Mouse (Mus musculus) gastrocnemius, postnatal 25 days (tissue): ENCODE results near the gene Il6st. TPM values are rescaled to one million over a fixed set of nuclear protein-coding genes. Genes with fewer than 3 reads are reported as not detected.

Experiments
- DNase-seq: peaks from one replicate; pipeline ENCODE4 v3.0.0; 2022
- total RNA-seq, 2 experiments: library from RNA; stranded (reverse); gene quantifications; 1 replicate in 1 of 2; 2 replicates in 1 of 2; pipeline ENCODE4 v1.2.3; 2021

Gene Il6st
- total RNA-seq, 2 experiments from 2014 or later: 131 to 142 TPM

- DNase-seq: no peak
Observed at GRCm38 (mm10) chr13:112482525-112482924, 18.7 kb downstream of the Il6st start.

GRCm38 (mm10) chr13:112483015-112483414 is 19.1 kb downstream of the Il6st start:
- DNase-seq: no peak

DNA sequence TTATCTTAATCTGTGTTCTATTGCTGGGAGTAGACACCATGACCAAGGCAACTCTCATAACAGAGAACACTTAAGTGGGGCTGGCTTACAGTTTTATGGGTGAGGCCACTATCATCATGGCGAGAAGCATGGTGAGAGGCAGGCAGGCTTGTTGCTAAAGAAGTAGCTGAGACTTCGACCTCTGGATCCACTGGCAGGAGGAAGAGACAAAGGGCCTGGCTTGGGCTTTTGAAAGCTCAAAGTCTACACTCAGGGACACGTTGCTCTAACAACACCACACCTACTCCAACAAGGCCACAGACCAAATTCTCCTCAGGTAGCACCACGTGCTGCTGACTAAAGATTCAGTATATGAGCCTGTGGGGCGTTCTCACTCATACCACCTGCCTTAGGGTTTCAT is 22.4 kb downstream of the Il6st start:
- no peak for DNase-seq

DNA sequence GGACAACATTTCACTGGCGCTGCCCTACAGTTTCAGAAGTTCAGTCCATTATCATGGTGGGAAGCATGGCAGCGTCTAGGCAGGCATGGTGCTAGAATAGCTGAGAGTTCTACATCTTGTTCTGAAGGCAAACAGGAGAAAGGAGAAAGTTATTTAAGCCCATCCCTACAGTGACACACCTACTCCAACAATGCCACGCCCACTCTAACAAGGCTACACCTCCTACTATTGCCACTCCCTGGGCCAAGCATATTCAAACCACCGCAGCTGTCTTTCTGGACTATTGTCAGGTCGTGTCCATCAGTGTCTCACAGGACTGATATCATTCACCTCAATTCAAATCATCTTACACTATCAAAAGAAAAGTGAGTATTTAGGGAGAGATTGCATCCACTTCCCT is 22.8 kb downstream of the Il6st start:
- no peak for DNase-seq

- DNase-seq: no peak
Observed at GRCm38 (mm10) chr13:112490036-112490435, 26.2 kb downstream of the Il6st start.

DNA sequence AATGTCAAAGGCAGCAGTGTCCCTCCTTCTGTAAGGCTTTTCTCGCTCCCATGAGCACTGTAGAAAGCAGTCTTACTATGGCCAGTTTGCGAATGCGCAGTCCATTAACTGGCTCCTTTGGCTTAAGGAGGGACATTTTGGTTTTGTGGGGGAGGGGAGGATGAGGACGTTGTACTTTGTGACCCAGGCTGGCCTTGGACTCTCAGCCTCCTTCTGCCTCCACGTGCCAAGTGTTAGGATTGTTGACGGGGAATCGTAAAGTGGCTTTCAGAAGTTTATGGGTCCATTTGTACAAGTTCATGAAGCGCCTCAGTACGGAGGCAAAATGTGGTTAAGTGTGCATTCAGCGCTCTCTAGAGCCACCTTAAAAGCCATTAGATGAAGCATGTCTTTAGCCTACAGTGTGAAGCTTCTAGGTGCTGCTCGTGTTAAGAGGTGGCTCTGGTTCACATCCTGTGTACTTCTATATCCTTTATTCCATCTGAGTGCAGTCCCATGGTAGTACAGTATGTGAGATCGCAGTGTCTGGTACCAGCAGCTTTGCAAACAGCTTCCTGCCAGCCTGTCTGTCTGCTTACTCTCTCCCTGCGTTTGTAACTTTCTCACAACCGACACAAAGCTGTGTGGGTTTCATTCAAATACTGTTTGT is 27.9 kb downstream of the Il6st start:
- no peak for DNase-seq

DNA sequence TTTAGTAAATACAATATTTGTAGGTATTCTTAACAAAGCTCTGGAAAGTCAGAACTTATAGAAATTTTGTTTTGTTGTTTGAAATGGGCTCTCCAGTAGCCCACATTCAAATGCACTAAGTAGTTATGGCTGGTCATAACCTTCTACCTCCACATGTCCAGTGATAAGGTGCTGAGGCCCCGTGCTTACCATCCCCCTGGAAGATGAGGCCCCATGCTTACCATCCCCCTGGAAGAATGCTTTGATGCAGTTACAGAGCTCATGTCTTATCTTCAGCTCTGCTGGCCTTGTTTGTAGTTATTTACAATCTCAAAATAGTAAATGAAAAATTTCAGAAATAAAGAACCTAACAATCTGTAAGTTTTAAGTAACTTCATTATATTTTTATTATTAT is 28.4 kb downstream of the Il6st start:
- no peak for DNase-seq

DNA sequence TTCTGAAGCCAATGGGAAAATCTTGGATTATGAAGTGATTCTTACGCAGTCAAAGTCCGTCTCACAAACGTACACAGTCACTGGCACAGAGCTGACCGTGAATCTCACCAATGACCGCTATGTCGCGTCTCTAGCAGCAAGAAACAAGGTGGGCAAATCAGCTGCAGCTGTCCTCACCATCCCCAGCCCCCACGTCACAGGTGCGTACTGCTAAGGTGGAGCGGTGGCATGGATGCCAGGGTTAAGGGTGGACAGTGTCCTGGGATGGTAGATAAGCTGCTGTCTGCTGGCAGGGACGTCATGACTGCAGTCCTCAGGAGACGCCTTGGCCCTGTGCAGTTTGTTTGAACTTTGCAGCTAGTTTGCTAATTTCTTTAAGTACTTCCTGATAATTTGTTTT is 30.7 kb downstream of the Il6st start:
- no peak for DNase-seq

DNA sequence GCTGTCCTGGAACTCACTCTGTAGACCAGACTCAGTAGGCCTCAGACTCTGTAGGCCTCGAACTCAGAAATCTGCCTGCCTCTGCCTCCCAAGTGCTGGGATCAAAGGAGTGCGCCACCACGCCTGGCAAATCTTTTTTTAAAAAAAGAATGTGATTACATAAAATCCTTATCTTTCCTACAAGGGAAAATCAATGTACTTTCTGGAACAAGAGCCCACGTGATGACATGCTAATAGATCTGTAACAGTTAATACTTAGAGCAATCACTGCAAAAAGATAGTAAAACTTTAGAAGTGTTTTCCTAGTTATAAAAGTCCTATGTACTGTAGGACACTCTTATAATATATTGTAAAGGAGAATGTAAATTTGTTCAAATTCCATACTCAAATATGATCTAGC is 36.2 kb downstream of the Il6st start:
- no peak for DNase-seq

DNA sequence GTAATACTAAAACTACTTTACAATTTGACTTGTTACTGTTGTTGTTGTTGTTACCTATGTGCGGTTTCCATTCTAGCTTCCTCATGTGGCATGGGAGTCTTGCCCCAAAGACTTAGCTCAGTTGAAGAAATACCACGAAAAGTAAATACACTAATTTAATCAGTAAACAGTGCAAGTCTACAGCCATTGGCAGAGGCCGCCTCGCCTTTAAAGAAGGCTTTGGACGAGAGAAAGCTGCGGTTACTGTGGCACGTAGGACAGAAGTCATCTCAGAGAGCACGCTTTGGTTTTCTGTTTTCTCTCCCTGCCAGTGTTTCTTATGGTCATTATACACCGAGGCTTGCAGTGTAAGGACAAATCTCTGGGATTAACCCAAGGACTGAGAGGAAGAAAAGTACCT is 36.6 kb downstream of the Il6st start:
- DNase-seq: no peak

DNA sequence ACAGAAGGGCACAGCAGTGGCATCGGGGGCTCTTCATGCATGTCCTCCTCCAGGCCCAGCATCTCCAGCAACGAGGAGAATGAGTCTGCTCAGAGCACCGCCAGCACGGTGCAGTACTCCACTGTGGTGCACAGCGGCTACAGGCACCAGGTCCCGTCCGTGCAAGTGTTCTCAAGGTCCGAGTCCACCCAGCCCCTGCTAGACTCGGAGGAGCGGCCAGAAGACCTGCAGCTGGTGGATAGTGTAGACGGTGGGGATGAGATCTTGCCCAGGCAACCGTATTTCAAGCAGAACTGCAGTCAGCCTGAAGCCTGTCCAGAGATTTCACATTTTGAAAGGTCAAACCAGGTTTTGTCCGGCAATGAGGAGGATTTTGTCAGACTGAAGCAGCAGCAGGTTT is 40.0 kb downstream of the Il6st start:
- DNase-seq: no peak

GRCm38 (mm10) chr13:112505436-112505835 is 41.6 kb downstream of the Il6st start:
- DNase-seq: no peak

- no peak for DNase-seq
Observed at GRCm38 (mm10) chr13:112506766-112507165, 42.9 kb downstream of the Il6st start.

DNA sequence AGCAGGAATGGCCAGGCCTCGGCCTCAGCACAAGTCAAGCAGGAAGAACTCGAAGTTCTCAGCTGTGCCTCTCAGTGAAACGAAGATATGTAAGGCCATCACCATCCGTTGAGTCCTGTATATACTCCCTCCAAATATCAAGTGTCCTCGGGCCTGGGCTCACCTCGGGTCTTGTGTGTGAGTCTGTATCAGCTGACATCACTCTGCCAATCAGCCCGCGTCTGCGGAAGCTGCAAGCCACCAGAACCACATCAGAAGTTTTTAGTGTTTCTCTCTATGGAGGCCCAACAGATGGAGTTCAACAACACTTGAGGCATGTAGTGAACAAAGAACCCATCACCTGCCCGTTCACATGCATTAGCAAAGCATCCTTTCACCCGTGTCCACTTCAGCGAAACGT is 43.8 kb downstream of the Il6st start:
- no peak for DNase-seq

DNA sequence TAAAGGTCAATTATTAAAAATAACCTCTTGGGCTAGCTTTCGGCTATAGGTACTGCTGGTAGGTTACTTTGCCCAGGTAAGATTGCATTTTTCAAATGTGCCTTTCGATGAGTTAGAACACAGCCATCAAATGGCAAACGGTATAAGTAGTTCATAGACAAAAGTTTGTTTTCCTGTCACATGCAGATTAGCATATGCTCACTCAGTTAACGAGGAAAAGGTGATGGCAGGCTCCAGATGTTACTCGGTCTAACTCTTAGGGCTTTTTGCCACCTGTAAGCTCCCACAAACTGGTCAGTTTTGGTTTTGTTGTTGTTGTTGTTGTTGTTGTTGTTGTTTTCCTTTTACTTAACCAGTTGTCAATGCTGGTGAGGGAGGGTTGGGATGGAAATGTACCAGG is 44.6 kb downstream of the Il6st start:
- DNase-seq: no peak

GRCm38 (mm10) chr13:112509465-112509864 is 45.6 kb downstream of the Il6st start:
- DNase-seq: no peak

- no peak for DNase-seq
Observed at GRCm38 (mm10) chr13:112510437-112511212, 46.8 kb downstream of the Il6st start.

GRCm38 (mm10) chr13:112511261-112511660 is 47.4 kb downstream of the Il6st start:
- DNase-seq: no peak

- DNase-seq: no peak
Observed at GRCm38 (mm10) chr13:112511810-112512209, 47.9 kb downstream of the Il6st start.

DNA sequence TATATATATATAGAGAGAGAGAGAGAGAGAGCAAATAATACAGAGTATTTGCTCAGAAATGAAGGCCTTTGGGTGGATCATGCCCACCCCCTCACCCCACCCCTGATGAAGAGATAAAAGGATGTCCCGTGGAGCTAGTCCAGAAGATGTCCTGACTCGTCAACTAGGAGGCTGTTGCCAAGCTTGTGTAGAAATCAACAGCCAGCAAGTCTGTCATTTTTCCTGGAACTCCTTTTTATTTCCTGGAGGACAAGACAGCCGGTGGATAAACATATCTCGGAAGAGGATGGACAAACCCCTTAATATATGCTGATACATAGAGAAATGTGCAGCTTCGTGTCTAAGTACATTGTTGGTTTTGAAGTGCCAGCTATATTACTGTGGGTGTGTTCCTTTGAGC is 49.0 kb downstream of the Il6st start:
- no peak for DNase-seq

- DNase-seq: no peak
Observed at GRCm38 (mm10) chr13:112514546-112514945, 50.7 kb downstream of the Il6st start.

DNA sequence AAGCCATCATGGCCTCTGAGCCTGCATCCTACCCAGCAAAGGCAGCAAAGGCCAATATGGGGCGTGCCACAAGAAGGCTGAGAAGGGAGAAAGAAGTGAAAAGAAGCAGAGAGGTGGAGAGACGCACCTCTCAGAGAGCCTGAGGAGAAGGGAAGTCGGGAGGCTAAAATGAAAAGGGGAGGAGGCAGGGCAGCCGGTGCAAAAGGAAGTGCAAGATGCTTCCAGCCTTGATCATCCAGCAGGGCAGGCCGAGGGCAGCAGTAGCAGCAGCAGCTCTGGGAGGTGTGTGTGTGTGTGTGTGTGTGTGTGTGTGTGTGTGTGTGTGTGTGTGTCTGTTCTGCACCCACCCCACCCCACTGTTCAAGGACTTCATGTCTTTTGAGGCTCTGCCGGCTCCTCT is 58.4 kb downstream of the Il6st start:
- DNase-seq: no peak

DNA sequence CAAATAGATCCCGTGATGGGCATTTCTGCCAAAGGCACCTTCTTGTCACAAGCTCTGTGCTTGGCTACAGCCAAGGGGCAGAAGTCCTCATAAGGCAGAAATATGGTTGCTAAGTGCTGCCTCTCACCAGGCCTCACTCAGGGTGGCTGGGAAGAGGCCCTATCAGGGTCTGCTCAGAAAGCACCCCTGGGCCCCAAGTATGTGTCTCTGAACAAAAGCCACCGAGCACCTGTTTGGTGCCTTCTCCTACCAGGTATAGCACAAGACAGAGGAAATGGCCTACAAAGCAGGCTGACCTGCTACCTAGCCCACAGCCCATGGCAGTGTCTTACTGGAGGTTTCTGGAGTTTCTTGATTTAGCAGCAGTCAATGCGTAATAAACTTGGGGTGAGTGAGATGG is 59.0 kb downstream of the Il6st start:
- DNase-seq: no peak

DNA sequence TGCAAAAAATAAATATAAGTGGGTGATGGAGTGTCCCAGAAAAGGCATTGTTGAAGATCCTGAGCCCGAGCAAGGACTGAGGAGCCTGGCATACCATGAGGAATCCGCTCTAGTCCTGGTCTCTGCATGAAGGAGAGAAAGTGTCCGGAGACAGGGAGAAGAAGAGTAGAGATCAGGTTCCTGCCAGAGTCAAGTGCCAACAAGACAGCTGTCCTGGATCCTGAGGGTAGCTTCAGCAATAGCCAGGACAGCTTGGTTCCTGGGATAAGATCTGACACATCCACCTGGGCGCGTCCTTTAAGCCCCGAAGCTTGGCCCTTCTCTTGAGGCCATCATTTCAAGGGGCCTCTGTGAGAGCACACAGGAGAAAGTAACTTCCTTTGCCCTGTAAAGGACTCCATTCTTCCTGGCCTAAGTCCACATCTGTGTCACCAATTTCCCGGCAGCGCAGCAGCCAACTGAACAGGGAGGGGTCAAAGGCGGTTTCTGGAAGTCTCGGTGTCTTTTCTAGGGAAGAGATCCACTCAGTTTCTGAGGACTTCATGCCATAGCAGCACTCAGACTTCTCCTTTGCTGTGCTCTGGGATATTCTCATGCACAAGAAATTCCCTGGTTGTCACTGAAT is 59.6 kb downstream of the Il6st start:
- peak; percentile 19 for DNase-seq
